Mouse (Mus musculus) forebrain, embryonic 13.5 days (tissue): ENCODE results near the gene March5. TPM values are rescaled to one million over a fixed set of nuclear protein-coding genes. Genes with fewer than 3 reads are reported as not detected.
A peak's percentile ranks its signal among the peaks of the same experiment; 100 is the strongest.
"Not testable (repeated sequence)": the region's sequence is repeated elsewhere in the genome, so short reads cannot be mapped to it uniquely, and the experiment has no call there.

Experiments
- ATAC-seq: fragments of 200-750 bp; cut with Nextera tagmentation; 2 replicates; pipeline ENCODE4 v1.8.0; 2017
- H3K27ac ChIP-seq: fragments of 300-500 bp; sonication (generic); 2 replicates; pipeline ENCODE4 v1.5.1; 2015; ENCODE audit warnings: inconsistent platforms, mild to moderate bottlenecking, moderate library complexity
- H3K27me3 ChIP-seq: fragments of 300-500 bp; sonication (generic); 2 replicates; pipeline ENCODE4 v1.6.1; 2015; ENCODE audit warnings: mild to moderate bottlenecking, inconsistent platforms
- H3K36me3 ChIP-seq: fragments of 300-500 bp; sonication (generic); 2 replicates; pipeline ENCODE4 v1.6.1; 2015; ENCODE audit warnings: mild to moderate bottlenecking, inconsistent platforms; ENCODE audit not compliant: poor library complexity, severe bottlenecking
- H3K4me1 ChIP-seq: fragments of 300-500 bp; sonication (generic); 2 replicates; pipeline ENCODE4 v1.6.1; 2015; ENCODE audit warnings: inconsistent platforms
- H3K4me2 ChIP-seq: fragments of 300-500 bp; sonication (generic); 2 replicates; pipeline ENCODE4 v1.6.1; 2015; ENCODE audit warnings: inconsistent platforms, mild to moderate bottlenecking, moderate library complexity
- H3K4me3 ChIP-seq: fragments of 300-500 bp; sonication (generic); 2 replicates; pipeline ENCODE4 v1.5.1; 2015; ENCODE audit warnings: mild to moderate bottlenecking, inconsistent platforms
- H3K9ac ChIP-seq: fragments of 300-500 bp; sonication (generic); 2 replicates; pipeline ENCODE4 v1.6.1; 2015; ENCODE audit warnings: mild to moderate bottlenecking, inconsistent platforms
- H3K9me3 ChIP-seq: fragments of 300-500 bp; sonication (generic); replicated peaks from 2 replicates; pipeline ENCODE4 v1.6.1; 2016; ENCODE audit warnings: inconsistent platforms
- WGBS: fragments of 180-500 bp; shearing (Covaris S2); methylation state at CpG from one replicate; pipeline ENCODE4 v1.1.7; 2015; 5-methylcytosine and 5-hydroxymethylcytosine counted together
- polyA plus RNA-seq: library from polyadenylated mRNA; unstranded; fragments of >200 nt; fragmentation: Nextera tagmentation; extraction: Ambion mirVana; gene quantifications from 2 replicates; pipeline ENCODE4 v1.2.1, GENCODE M21; 2015

March5 gene
- polyA plus RNA-seq, 1 experiment from 2014 or later = 139 TPM

- 81% methylated on average over 4 of the region's 4 CpGs for WGBS
- Histone ChIP-seq H3K36me3 (no peaks in the 10 kb centered on the region), H3K9me3 (no peaks in the 10 kb centered on the region), H3K4me2 (no peak overlapping the region), H3K27me3 (no peaks in the 10 kb centered on the region), H3K9ac (no peak overlapping the region), H3K4me3 (no peak overlapping the region), H3K4me1 (no peaks in the 10 kb centered on the region), H3K27ac (no peak overlapping the region)
- no peak for ATAC-seq
Observed at GRCm38 (mm10) chr19:37188366-37188948, 18.9 kb upstream of the March5 start.

- no peak overlapping the region for H3K27ac ChIP-seq
- no peaks in the 10 kb centered on the region for H3K27me3 ChIP-seq
- H3K4me3 ChIP-seq = no peak overlapping the region
- no peak for ATAC-seq
- H3K9ac ChIP-seq = no peak overlapping the region
- WGBS = 82% methylated on average over 5 of the region's 5 CpGs
- no peaks in the 10 kb centered on the region for H3K36me3 ChIP-seq
- H3K4me1 ChIP-seq = no peaks in the 10 kb centered on the region
- H3K9me3 ChIP-seq = no peaks in the 10 kb centered on the region
- H3K4me2 ChIP-seq = no peak overlapping the region
Observed at GRCm38 (mm10) chr19:37192475-37193058, 14.8 kb upstream of the March5 start.

GRCm38 (mm10) chr19:37198165-37198880 is 9.0 kb upstream of the March5 start:
- Histone ChIP-seq H3K27ac (no peak overlapping the region), H3K9me3 (no peaks in the 10 kb centered on the region), H3K4me3 (no peak overlapping the region), H3K9ac (no peak overlapping the region), H3K27me3 (no peaks in the 10 kb centered on the region), H3K36me3 (no peaks in the 10 kb centered on the region), H3K4me2 (no peak overlapping the region), H3K4me1 (no peaks in the 10 kb centered on the region)
- no peak for ATAC-seq
- 90% methylated on average over 1 of the region's 1 CpGs for WGBS

GRCm38 (mm10) chr19:37199889-37200288 is 7.5 kb upstream of the March5 start:
- H3K36me3 ChIP-seq = no peaks in the 10 kb centered on the region
- no peak overlapping the region for H3K4me2 ChIP-seq
- H3K4me1 ChIP-seq = no peaks in the 10 kb centered on the region
- H3K4me3 ChIP-seq = no peak overlapping the region
- WGBS = 80% methylated on average over 2 of the region's 2 CpGs
- H3K27me3 ChIP-seq = no peaks in the 10 kb centered on the region
- no peak for ATAC-seq
- no peaks in the 10 kb centered on the region for H3K9me3 ChIP-seq
- H3K9ac ChIP-seq = no peak overlapping the region
- no peak overlapping the region for H3K27ac ChIP-seq

DNA sequence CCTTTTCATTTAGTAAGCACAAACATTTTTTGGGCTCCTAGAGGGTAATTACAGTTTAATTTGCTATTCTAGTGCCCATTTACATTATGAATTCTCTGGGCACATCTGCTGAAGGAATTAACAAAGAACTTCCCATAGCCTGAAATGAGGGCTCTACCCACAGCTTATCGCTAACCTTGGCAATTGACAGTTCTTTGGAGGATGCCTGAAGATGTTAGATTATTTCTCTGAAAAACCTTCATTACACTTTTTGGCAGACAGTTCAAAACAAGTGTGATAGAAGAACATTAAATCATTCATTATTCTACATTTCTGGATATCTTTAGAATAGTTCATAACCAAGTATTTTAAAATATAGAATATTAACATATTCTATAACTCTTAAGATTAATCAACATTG is 4.0 kb upstream of the March5 start:
- Histone ChIP-seq H3K36me3 (no peaks in the 10 kb centered on the region), H3K4me1 (peaks cover 5% of the 10 kb centered on the region), H3K27me3 (peaks cover 4% of the 10 kb centered on the region; the same call in 1 of the 2 replicates), H3K9me3 (no peaks in the 10 kb centered on the region), H3K4me2 (no peak overlapping the region), H3K9ac (no peak overlapping the region), H3K27ac (no peak overlapping the region), H3K4me3 (no peak overlapping the region)
- WGBS = 90% methylated on average over 1 of the region's 1 CpGs
- ATAC-seq = no peak

DNA sequence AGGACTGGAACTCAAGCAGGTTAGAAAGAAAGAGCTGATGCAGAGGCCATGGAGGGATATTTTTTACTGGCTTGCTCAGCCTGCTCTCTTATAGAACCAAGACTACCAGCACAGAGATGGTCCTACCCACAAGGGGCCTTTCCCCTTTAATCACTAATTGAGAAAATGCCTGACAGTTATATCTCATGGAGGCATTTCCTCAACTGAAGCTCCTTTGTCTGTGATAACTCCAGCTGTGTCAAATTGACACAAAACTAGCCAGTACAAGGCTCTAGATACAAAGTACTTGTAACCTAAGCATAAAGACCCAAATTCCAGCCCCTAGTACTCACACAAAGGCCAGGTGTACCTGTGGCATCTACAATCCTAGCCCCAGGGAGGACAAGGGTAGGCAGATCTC is 2.2 kb upstream of the March5 start:
- peaks cover 19% of the 10 kb centered on the region for H3K4me1 ChIP-seq
- H3K27me3 ChIP-seq, H3K4me3 ChIP-seq, ATAC-seq, H3K9ac ChIP-seq, H3K27ac ChIP-seq, H3K36me3 ChIP-seq, H3K9me3 ChIP-seq, H3K4me2 ChIP-seq: not testable (repeated sequence)

- ATAC-seq = peak; percentile 84
- no peaks in the 10 kb centered on the region for H3K9me3 ChIP-seq
- WGBS = under 1% methylated on average over 42 of the region's 47 CpGs
- H3K4me2 ChIP-seq = peak overlapping the region; percentile 92
- H3K4me1 ChIP-seq = peaks cover 19% of the 10 kb centered on the region
- H3K27ac ChIP-seq = no peak overlapping the region
- H3K9ac ChIP-seq = peak overlapping the region; percentile 100
- peaks cover 4% of the 10 kb centered on the region; the same call in 1 of the 2 replicates for H3K27me3 ChIP-seq
- peak overlapping the region; percentile 100 for H3K4me3 ChIP-seq
- peaks cover 16% of the 10 kb centered on the region for H3K36me3 ChIP-seq
Observed at GRCm38 (mm10) chr19:37206641-37207302, 571 bp upstream of the March5 start.

DNA sequence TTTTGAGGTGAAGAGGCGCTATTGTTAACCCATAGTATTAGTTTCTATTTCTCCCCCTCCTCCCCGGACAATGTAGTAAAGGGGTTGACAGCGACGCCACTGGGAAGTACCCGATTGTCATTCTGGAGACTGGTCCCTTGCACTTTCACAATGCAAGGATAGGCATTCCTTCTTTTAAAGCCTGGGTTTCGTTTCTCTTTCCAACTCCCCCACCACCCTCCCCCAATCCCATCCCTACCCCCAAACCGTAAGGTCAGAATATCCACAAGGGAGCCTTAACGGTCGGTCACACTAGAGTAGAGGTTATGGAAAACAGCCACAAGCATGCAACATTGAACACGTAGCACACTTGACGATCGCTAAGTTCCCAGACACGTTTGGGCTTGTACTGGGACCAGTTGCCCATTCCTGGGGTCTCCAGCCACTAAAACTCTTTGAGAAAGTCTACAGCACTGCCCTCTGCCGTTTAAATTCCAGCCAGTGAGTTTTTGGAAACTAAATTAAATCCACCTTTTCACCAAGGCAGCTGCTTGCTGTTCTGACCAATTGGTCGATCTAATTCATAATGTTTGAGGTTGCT is 923 bp downstream of the March5 start, which contains the start of gene Cpeb3:
Gene Cpeb3, minus strand, starts transcription at position 426 of the 580 bp plus-strand sequence.
- ATAC-seq = no peak
- H3K4me2 ChIP-seq = peak within 1 kb of the TSS; percentile 92
- under 1% methylated on average over 15 of the region's 15 CpGs for WGBS
- H3K9ac ChIP-seq = peak within 1 kb of the TSS; percentile 100
- H3K9me3 ChIP-seq = no peaks in the 10 kb centered on the region
- H3K27me3 ChIP-seq = peaks cover 4% of the 10 kb centered on the region; the same call in 1 of the 2 replicates
- peak within 1 kb of the TSS; percentile 82 for H3K27ac ChIP-seq
- peaks cover 19% of the 10 kb centered on the region for H3K4me1 ChIP-seq
- H3K4me3 ChIP-seq = peak within 1 kb of the TSS; percentile 100
- peaks cover 31% of the 10 kb centered on the region for H3K36me3 ChIP-seq

- Histone ChIP-seq H3K27ac (no peak overlapping the region), H3K9ac (peak overlapping the region; percentile 100; the same call in 1 of the 2 replicates), H3K9me3 (no peaks in the 10 kb centered on the region), H3K4me1 (peaks cover 19% of the 10 kb centered on the region), H3K27me3 (peaks cover 4% of the 10 kb centered on the region; the same call in 1 of the 2 replicates), H3K36me3 (peaks cover 31% of the 10 kb centered on the region), H3K4me3 (peak overlapping the region; percentile 100), H3K4me2 (peak overlapping the region; percentile 92)
- ATAC-seq = no peak
- 86% methylated on average over 7 of the region's 7 CpGs for WGBS
Observed at GRCm38 (mm10) chr19:37208986-37209385, 1.6 kb downstream of the March5 start.

GRCm38 (mm10) chr19:37209467-37210128 is 2.3 kb downstream of the March5 start:
- peak overlapping the region; percentile 100; the same call in 1 of the 2 replicates for H3K4me3 ChIP-seq
- H3K27me3 ChIP-seq = peaks cover 4% of the 10 kb centered on the region; the same call in 1 of the 2 replicates
- peaks cover 19% of the 10 kb centered on the region for H3K4me1 ChIP-seq
- ATAC-seq = no peak
- peaks cover 31% of the 10 kb centered on the region for H3K36me3 ChIP-seq
- H3K9ac ChIP-seq = peak overlapping the region; percentile 21; the same call in 1 of the 2 replicates
- 86% methylated on average over 8 of the region's 8 CpGs for WGBS
- H3K9me3 ChIP-seq = no peaks in the 10 kb centered on the region
- H3K27ac ChIP-seq = no peak overlapping the region
- peak overlapping the region; percentile 92 for H3K4me2 ChIP-seq

GRCm38 (mm10) chr19:37210457-37210856 is 3.1 kb downstream of the March5 start:
- 97% methylated on average over 4 of the region's 4 CpGs for WGBS
- H3K4me3 ChIP-seq = no peak overlapping the region
- peaks cover 34% of the 10 kb centered on the region for H3K36me3 ChIP-seq
- no peak for ATAC-seq
- H3K4me2 ChIP-seq = no peak overlapping the region
- peaks cover 19% of the 10 kb centered on the region for H3K4me1 ChIP-seq
- H3K27ac ChIP-seq = no peak overlapping the region
- no peak overlapping the region for H3K9ac ChIP-seq
- H3K9me3 ChIP-seq = no peaks in the 10 kb centered on the region
- H3K27me3 ChIP-seq = peaks cover 1% of the 10 kb centered on the region; the same call in 1 of the 2 replicates
